Mouse (Mus musculus) intestine, postnatal 0 days (tissue): ENCODE measurements around the gene 2900026A02Rik. TPM values are rescaled to one million over a fixed set of nuclear protein-coding genes. Genes with fewer than 3 reads are reported as not detected.

Experiments used
- ATAC-seq: fragments of 200-750 bp; cut with Nextera tagmentation; 2 replicates; pipeline ENCODE4 v1.8.0; 2017; ENCODE audit warnings: mild to moderate bottlenecking, moderate TSS enrichment, moderate library complexity
- H3K27ac ChIP-seq: fragments of 300-500 bp; sonication (generic); 2 replicates; pipeline ENCODE4 v1.5.1; 2014; ENCODE audit warnings: mild to moderate bottlenecking, low read depth, low read length, moderate library complexity
- H3K27me3 ChIP-seq: fragments of 300-500 bp; sonication (generic); replicated peaks from 2 replicates; pipeline ENCODE4 v1.6.1; 2014; ENCODE audit warnings: low read length, mixed read lengths; ENCODE audit not compliant: control insufficient read depth, insufficient read depth
- H3K36me3 ChIP-seq: fragments of 300-500 bp; sonication (generic); 2 replicates; pipeline ENCODE4 v1.6.1; 2014; ENCODE audit warnings: mild to moderate bottlenecking, moderate library complexity; ENCODE audit not compliant: control insufficient read depth, insufficient read depth
- H3K4me1 ChIP-seq: fragments of 300-500 bp; sonication (generic); replicated peaks from 2 replicates; pipeline ENCODE4 v1.6.1; 2014; ENCODE audit warnings: antibody characterized with exemption, low read length, mixed read lengths; ENCODE audit not compliant: control insufficient read depth, insufficient read depth
- H3K4me2 ChIP-seq: fragments of 300-500 bp; sonication (generic); replicated peaks from 2 replicates; pipeline ENCODE4 v1.6.1; 2014; ENCODE audit warnings: low read depth, mild to moderate bottlenecking, moderate library complexity
- H3K4me3 ChIP-seq: fragments of 300-500 bp; sonication (generic); 2 replicates; pipeline ENCODE4 v1.5.1; 2014; ENCODE audit warnings: low read depth, low read length
- H3K9ac ChIP-seq: fragments of 300-500 bp; sonication (generic); 2 replicates; pipeline ENCODE4 v1.6.1; 2014; ENCODE audit warnings: mild to moderate bottlenecking, low read depth, low read length
- H3K9me3 ChIP-seq: fragments of 300-500 bp; sonication (generic); 2 replicates; pipeline ENCODE4 v1.6.1; 2016; ENCODE audit warnings: mixed run types; ENCODE audit not compliant: control insufficient read depth
- CTCF ChIP-seq: sonication (generic); IDR thresholded peaks from 2 replicates; pipeline ENCODE4 v1.5.1; 2016; ENCODE audit warnings: low read depth, mild to moderate bottlenecking, control low read depth, antibody characterized with exemption, moderate library complexity
- WGBS: fragments of 180-500 bp; shearing (Covaris S2); extraction: QIAGEN DNeasy Blood & Tissue Kit; methylation state at CpG from one replicate; pipeline ENCODE4 v1.1.7; 2014; 5-methylcytosine and 5-hydroxymethylcytosine counted together
- polyA plus RNA-seq: library from polyadenylated mRNA; unstranded; fragments of >200 nt; fragmentation: Nextera tagmentation; extraction: Ambion mirVana; gene quantifications from 2 replicates; pipeline ENCODE4 v1.2.1, GENCODE M21; 2015

Gene 2900026A02Rik
- polyA plus RNA-seq, 1 experiment from 2014 or later: 8.0 TPM

DNA sequence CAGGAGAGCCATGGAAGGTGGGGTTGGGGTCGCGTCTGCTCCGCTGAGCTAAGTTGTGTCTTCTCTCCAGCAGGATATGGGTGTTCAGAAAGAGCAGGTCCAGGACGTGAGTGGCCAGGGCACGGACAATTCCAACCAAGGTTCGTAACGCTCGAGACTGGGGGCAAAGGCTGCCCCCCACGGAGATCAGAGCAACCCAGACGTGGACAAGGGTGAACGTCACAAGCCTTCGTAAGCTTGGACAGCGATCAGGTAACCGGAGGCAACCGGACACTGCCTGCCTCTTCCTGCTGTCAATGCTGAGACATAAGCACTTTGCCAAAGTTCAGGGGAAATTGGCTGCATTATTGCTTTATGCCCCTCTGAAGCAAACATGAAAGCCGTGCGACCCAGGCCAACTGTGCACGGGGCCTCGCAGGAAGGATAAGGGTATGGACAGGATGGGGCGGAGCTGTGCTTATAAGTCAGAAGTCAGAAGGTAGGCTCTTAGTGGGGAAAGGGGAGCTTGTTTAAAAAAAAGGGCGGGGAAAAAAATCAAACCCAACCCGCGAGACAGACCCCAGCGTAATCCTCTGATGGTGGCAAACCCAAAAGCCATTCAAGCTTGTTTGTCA is 130.9 kb downstream of the 2900026A02Rik start:
- H3K4me2 ChIP-seq: no peak overlapping the region
- no peak overlapping the region for H3K4me3 ChIP-seq
- WGBS: 62% methylated on average over 24 of the region's 24 CpGs
- H3K4me1 ChIP-seq: no peaks in the 10 kb centered on the region
- no peaks in the 10 kb centered on the region for H3K9me3 ChIP-seq
- ATAC-seq: no peak
- no peak overlapping the region for H3K27ac ChIP-seq
- no peak overlapping the region for H3K9ac ChIP-seq
- no peak for TF ChIP-seq CTCF
- peaks cover 62% of the 10 kb centered on the region for H3K36me3 ChIP-seq
- H3K27me3 ChIP-seq: no peaks in the 10 kb centered on the region

- no peaks in the 10 kb centered on the region for H3K9me3 ChIP-seq
- no peak overlapping the region for H3K4me2 ChIP-seq
- no peak overlapping the region for H3K4me3 ChIP-seq
- no peaks in the 10 kb centered on the region for H3K4me1 ChIP-seq
- peaks cover 37% of the 10 kb centered on the region for H3K36me3 ChIP-seq
- H3K27me3 ChIP-seq: no peaks in the 10 kb centered on the region
- ATAC-seq: no peak
- H3K27ac ChIP-seq: no peak overlapping the region
- H3K9ac ChIP-seq: no peak overlapping the region
- no peak for TF ChIP-seq CTCF
- WGBS: 83% methylated on average over 2 of the region's 2 CpGs
Observed at GRCm38 (mm10) chr5:113087465-113087864, 133.6 kb downstream of the 2900026A02Rik start.

DNA sequence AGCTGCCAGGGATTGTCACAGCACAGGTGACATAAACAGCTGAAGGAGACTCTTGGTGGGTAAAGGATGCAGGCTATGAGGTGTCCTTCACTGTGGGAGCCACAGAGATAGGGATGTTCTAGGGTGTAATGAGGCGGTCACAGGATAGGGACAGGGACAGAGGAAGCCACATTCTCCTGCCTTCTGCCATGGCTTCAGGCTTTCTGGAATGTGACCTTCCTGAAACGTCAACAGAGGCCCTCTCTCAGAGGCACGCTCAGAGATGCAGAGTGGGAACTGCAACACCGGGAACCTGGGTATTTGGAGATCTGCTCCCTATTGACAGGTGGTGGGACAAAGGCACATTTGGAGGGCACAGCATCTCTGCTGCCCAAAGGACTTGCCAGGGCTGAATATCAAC is 134.0 kb downstream of the 2900026A02Rik start:
- H3K4me3 ChIP-seq: no peak overlapping the region
- no peak for ATAC-seq
- H3K9me3 ChIP-seq: no peaks in the 10 kb centered on the region
- TF ChIP-seq CTCF: no peak
- H3K36me3 ChIP-seq: peaks cover 35% of the 10 kb centered on the region
- H3K27me3 ChIP-seq: no peaks in the 10 kb centered on the region
- no peak overlapping the region for H3K27ac ChIP-seq
- H3K9ac ChIP-seq: no peak overlapping the region
- no peak overlapping the region for H3K4me2 ChIP-seq
- no peaks in the 10 kb centered on the region for H3K4me1 ChIP-seq
- WGBS: 55% methylated on average over 4 of the region's 4 CpGs

- H3K4me2 ChIP-seq: no peak overlapping the region
- no peaks in the 10 kb centered on the region for H3K4me1 ChIP-seq
- peaks cover 29% of the 10 kb centered on the region for H3K36me3 ChIP-seq
- 78% methylated on average over 12 of the region's 12 CpGs for WGBS
- no peak overlapping the region for H3K27ac ChIP-seq
- H3K9me3 ChIP-seq: no peaks in the 10 kb centered on the region
- TF ChIP-seq CTCF: no peak
- no peak for ATAC-seq
- no peak overlapping the region for H3K9ac ChIP-seq
- no peak overlapping the region for H3K4me3 ChIP-seq
- H3K27me3 ChIP-seq: no peaks in the 10 kb centered on the region
Observed at GRCm38 (mm10) chr5:113086439-113086838, 134.6 kb downstream of the 2900026A02Rik start.

DNA sequence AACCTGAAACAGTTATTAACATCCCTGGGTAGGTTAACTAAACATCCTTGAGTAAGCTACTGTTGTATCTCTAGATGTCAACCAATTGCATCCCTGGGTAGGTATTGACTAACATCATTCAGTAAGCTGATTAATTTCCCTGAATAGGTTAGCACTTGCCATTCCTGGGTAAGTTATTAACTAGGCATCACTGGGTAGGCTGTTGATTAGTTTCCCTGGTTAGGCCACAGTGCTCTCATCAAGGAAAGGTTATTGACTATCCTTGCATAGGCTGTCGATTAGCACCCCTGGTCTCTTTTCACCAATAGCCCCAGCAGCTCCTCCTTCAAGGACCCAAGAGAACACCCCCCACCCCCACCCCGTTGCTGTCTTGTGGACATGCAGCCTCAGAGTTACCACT is 135.1 kb downstream of the 2900026A02Rik start:
- WGBS: 54% methylated on average over 2 of the region's 2 CpGs
- Histone ChIP-seq H3K9me3 (no peaks in the 10 kb centered on the region), H3K27me3 (no peaks in the 10 kb centered on the region), H3K9ac (no peak overlapping the region), H3K4me1 (no peaks in the 10 kb centered on the region), H3K36me3 (peaks cover 25% of the 10 kb centered on the region), H3K4me3 (no peak overlapping the region), H3K4me2 (no peak overlapping the region), H3K27ac (no peak overlapping the region)
- no peak for TF ChIP-seq CTCF
- no peak for ATAC-seq

DNA sequence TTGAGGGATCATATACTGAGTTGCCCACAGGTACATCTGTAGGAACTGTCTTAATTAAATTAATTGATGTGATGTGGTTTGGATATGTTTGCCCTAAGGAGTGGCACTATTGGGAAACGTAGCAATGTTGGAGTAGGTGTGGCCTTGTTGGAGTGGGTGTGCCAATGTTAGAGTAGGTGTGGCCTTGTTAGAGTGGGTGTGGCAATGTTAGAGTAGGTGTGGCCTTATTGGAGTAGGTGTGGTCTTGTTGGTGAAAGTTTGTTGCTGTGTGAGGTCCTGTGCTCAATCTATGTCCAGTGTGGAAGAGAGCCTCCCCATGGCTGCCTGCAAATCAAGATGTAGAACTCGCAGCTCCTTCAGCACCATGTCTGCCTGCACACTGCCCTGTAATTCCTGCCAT is 136.7 kb downstream of the 2900026A02Rik start:
- no peak for TF ChIP-seq CTCF
- no peak overlapping the region for H3K9ac ChIP-seq
- ATAC-seq: 0 out of 2 replicates have a peak, but pooled peaks have one; percentile 17
- H3K4me2 ChIP-seq: no peak overlapping the region
- 65% methylated on average over 2 of the region's 2 CpGs for WGBS
- H3K36me3 ChIP-seq: peaks cover 10% of the 10 kb centered on the region
- no peaks in the 10 kb centered on the region for H3K27me3 ChIP-seq
- H3K9me3 ChIP-seq: no peaks in the 10 kb centered on the region
- H3K4me3 ChIP-seq: no peak overlapping the region
- H3K27ac ChIP-seq: no peak overlapping the region
- H3K4me1 ChIP-seq: no peaks in the 10 kb centered on the region
